31 mouse cellular contexts compared by ENCODE assay signal in the genomic region with DNA sequence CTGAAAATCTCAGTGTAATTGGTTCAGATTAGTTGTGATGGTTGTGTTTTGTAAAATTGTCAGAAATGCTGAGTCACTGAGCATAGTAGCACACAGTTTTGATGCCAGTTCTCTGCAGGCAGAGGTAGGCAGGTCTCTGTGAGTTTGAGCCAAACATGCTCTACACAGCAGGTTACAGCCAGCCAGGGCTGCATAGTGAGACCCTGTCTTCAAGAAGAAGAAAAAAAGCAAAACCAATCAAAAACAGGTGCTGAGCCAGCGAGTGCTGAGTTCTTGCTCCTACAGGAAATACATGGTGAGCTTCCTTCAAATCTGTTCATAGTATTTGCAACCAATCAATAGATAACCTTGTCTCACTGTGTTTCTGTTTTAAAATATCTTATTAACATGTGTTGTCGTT. TPM values are rescaled to one million over a fixed set of nuclear protein-coding genes. Genes with fewer than 3 reads are reported as not detected.
DNase-seq lines count a peak whose midpoint lies in the region; ATAC-seq and TF ChIP-seq lines count a peak whose summit lies in the region.
"Had no signal": no experiment of that assay in that cellular context is flagged by ENCODE, and none has a peak within 500 bp of the region (broad histone marks: within the 10 kb centered on the region; RNA-seq: fewer than 3 reads in every experiment).

No protein-coding gene starts in this region.

- 35% methylated on average over 2 of the region's 2 CpGs for WGBS in liver, adult 2 months
- 52% methylated on average over 2 of the region's 2 CpGs for WGBS in liver, embryonic 12.5 days (ENCODE audit: insufficient replicate concordance)
- 30% methylated on average over 2 of the region's 2 CpGs for WGBS in limb, embryonic 13.5 days
- 71% methylated on average over 2 of the region's 2 CpGs for WGBS in hindbrain, postnatal 0 days

- no peaks in the 10 kb centered on the region for H3K36me3 ChIP-seq in liver, adult 2 months (ENCODE audit: control insufficient read depth, insufficient read depth, low read length)
- no peaks in the 10 kb centered on the region for H3K36me3 ChIP-seq in liver, embryonic 12.5 days
- no peaks in the 10 kb centered on the region for H3K36me3 ChIP-seq in limb, embryonic 13.5 days
- no peaks in the 10 kb centered on the region for H3K36me3 ChIP-seq in hindbrain, postnatal 0 days (ENCODE audit: insufficient read depth, low read length)
- H3K36me3 ChIP-seq: embryonic facial prominence, embryonic 12.5 days; kidney, embryonic 15.5 days; limb, embryonic 15.5 days had no signal

- H3K79me2 ChIP-seq in liver, adult 2 months (ENCODE audit: control insufficient read depth, insufficient read depth, low read length), result no peaks in the 10 kb centered on the region; the same call in 1 of the 2 replicates

- H3K27me3 ChIP-seq in liver, adult 2 months (ENCODE audit: control insufficient read depth, insufficient read depth, low read length), result no peaks in the 10 kb centered on the region
- H3K27me3 ChIP-seq in liver, embryonic 12.5 days (replicated peaks), result no peaks in the 10 kb centered on the region
- H3K27me3 ChIP-seq in limb, embryonic 13.5 days, result no peaks in the 10 kb centered on the region
- H3K27me3 ChIP-seq in hindbrain, postnatal 0 days (ENCODE audit: insufficient read depth, low read length), result no peaks in the 10 kb centered on the region
- H3K27me3 ChIP-seq: embryonic facial prominence, embryonic 12.5 days; kidney, embryonic 15.5 days; limb, embryonic 15.5 days; neural tube, embryonic 12.5 days had no signal

- peak; percentile 23 for DNase-seq in embryo, embryonic 10 days (ENCODE audit: low spot score)
- DNase-seq in embryo, embryonic 9.5 days (ENCODE audit: extremely low spot score), result no peak
- DNase-seq in liver, adult 2 months (ENCODE audit: extremely low read depth, low read depth, low spot score), result peak; percentile 49
- DNase-seq in fibroblast of lung, adult 2 months (ENCODE audit: low read depth), result peak; percentile 31
- DNase-seq in hindbrain, postnatal 0 days (ENCODE audit: low spot score), result no peak
- DNase-seq in testis, postnatal 14 days (ENCODE audit: low spot score), result no peak
- DNase-seq: adrenal gland, postnatal 10 days; cerebellum, adult 18-20 months; cerebellum, postnatal 14 days; forebrain, postnatal 0 days; heart, postnatal 4 days; kidney, postnatal 4 days; layer of hippocampus, adult 9-11 months; lung, postnatal 4 days; midbrain, embryonic 14.5 days; right cerebral cortex, postnatal 14 days; thymus, postnatal 25 days had no signal

- H3K27ac ChIP-seq in liver, adult 2 months (replicated peaks; ENCODE audit: insufficient read depth, low read depth, low read length), result no peak overlapping the region
- H3K27ac ChIP-seq in liver, embryonic 12.5 days, result no peak overlapping the region
- H3K27ac ChIP-seq in limb, embryonic 13.5 days, result no peak overlapping the region
- no peak overlapping the region for H3K27ac ChIP-seq in hindbrain, postnatal 0 days
- H3K27ac ChIP-seq: embryonic facial prominence, embryonic 12.5 days; heart, embryonic 10.5 days; hindbrain, embryonic 14.5 days; kidney, embryonic 15.5 days; limb, embryonic 15.5 days; neural tube, embryonic 12.5 days had no signal

- ATAC-seq in liver, embryonic 12.5 days, result no peak
- peak; percentile 64; the same call in 1 of the 2 replicates for ATAC-seq in limb, embryonic 13.5 days (ENCODE audit: low FRiP score, low read depth)
- no peak for ATAC-seq in hindbrain, postnatal 0 days
- ATAC-seq: forebrain, postnatal 0 days; intestine, embryonic 16.5 days had no signal

- H3K4me2 ChIP-seq in liver, embryonic 12.5 days, result no peak overlapping the region
- H3K4me2 ChIP-seq in limb, embryonic 13.5 days (replicated peaks), result no peak overlapping the region
- H3K4me2 ChIP-seq in hindbrain, postnatal 0 days (ENCODE audit: low read depth, low read length), result no peak overlapping the region
- H3K4me2 ChIP-seq: embryonic facial prominence, embryonic 12.5 days; hindbrain, embryonic 14.5 days; kidney, embryonic 15.5 days; limb, embryonic 15.5 days; neural tube, embryonic 12.5 days had no signal

- no peaks in the 10 kb centered on the region for H3K9me3 ChIP-seq in liver, embryonic 12.5 days (replicated peaks)
- H3K9me3 ChIP-seq in limb, embryonic 13.5 days, result no peaks in the 10 kb centered on the region
- H3K9me3 ChIP-seq in hindbrain, postnatal 0 days (ENCODE audit: low read length), result no peaks in the 10 kb centered on the region
- H3K9me3 ChIP-seq: embryonic facial prominence, embryonic 12.5 days; heart, embryonic 10.5 days; kidney, embryonic 15.5 days; limb, embryonic 15.5 days; neural tube, embryonic 12.5 days had no signal

- H3K4me3 ChIP-seq in liver, adult 2 months (ENCODE audit: insufficient read depth, low read depth, low read length), result no peak overlapping the region
- H3K4me3 ChIP-seq in liver, embryonic 12.5 days, result no peak overlapping the region
- no peak overlapping the region for H3K4me3 ChIP-seq in limb, embryonic 13.5 days
- no peak overlapping the region for H3K4me3 ChIP-seq in hindbrain, postnatal 0 days (ENCODE audit: low read length)
- H3K4me3 ChIP-seq: embryonic facial prominence, embryonic 12.5 days; erythroblast, embryonic 14.5 days; heart, embryonic 10.5 days; kidney, embryonic 15.5 days; limb, embryonic 15.5 days; neural tube, embryonic 12.5 days had no signal

- TF ChIP-seq CTCF in liver, adult 2 months (IDR thresholded peaks at IDR 0.05; ENCODE audit: low read depth, low read length), result no peak
- TF ChIP-seq CTCF in hindbrain, postnatal 0 days (IDR thresholded peaks at IDR 0.05; ENCODE audit: low read depth), result no peak

- TF ChIP-seq POLR2A in liver, adult 2 months (IDR thresholded peaks at IDR 0.05; ENCODE audit: extremely low read depth, insufficient read depth, low read length), result no peak

- H3K9ac ChIP-seq in liver, adult 2 months (ENCODE audit: low read depth, low read length), result no peak overlapping the region
- H3K9ac ChIP-seq in liver, embryonic 12.5 days, result no peak overlapping the region
- no peak overlapping the region for H3K9ac ChIP-seq in limb, embryonic 13.5 days
- no peak overlapping the region for H3K9ac ChIP-seq in hindbrain, postnatal 0 days (replicated peaks; ENCODE audit: low read length)
- H3K9ac ChIP-seq: embryonic facial prominence, embryonic 12.5 days; forebrain, postnatal 0 days; hindbrain, embryonic 14.5 days; kidney, embryonic 15.5 days; limb, embryonic 15.5 days; neural tube, embryonic 12.5 days had no signal

- peaks cover 6% of the 10 kb centered on the region for H3K4me1 ChIP-seq in liver, adult 2 months (ENCODE audit: control insufficient read depth, insufficient read depth, low read length)
- peaks cover 18% of the 10 kb centered on the region for H3K4me1 ChIP-seq in liver, embryonic 12.5 days
- peaks cover 15% of the 10 kb centered on the region for H3K4me1 ChIP-seq in limb, embryonic 13.5 days
- H3K4me1 ChIP-seq in hindbrain, postnatal 0 days (ENCODE audit: insufficient read depth, low read length), result no peaks in the 10 kb centered on the region
- H3K4me1 ChIP-seq: kidney, embryonic 15.5 days; neural tube, embryonic 12.5 days had no signal

RNA-seq across cellular contexts. Expression of a gene that starts 34.6 kb away (rescaled TPM):
- 6.5 and 10.5 TPM in 2 replicates for total RNA-seq in liver, adult 2 months (2014; rRNA removed)
- 5.1 and 8.3 TPM in 2 replicates for polyA plus RNA-seq in liver, adult 2 months (2012; rRNA removed)
- 6.5 and 6.9 TPM in 2 replicates for polyA plus RNA-seq in liver, embryonic 12.5 days (2016; fragmentation: Nextera tagmentation; extraction: Ambion mirVana)
- 10.6 TPM in 2 replicates for polyA plus RNA-seq in limb, embryonic 13.5 days (2015; fragmentation: Nextera tagmentation; extraction: Ambion mirVana)
- total RNA-seq in hindbrain, postnatal 0 days (2014; rRNA removed), result 65.0 and 73.9 TPM in 2 replicates
- polyA plus RNA-seq in hindbrain, postnatal 0 days (2015; fragmentation: Nextera tagmentation; extraction: Ambion mirVana), result 11.7 and 13.3 TPM in 2 replicates

RNA-seq across cellular contexts. Expression of a gene that starts 46.2 kb away (rescaled TPM):
- total RNA-seq in liver, adult 2 months (2014; rRNA removed), result not detected in 2 replicates
- polyA plus RNA-seq in liver, adult 2 months (2012; rRNA removed), result not detected in 2 replicates
- polyA plus RNA-seq in liver, embryonic 12.5 days (2016; fragmentation: Nextera tagmentation; extraction: Ambion mirVana), result 0.19 TPM in 1 of 2 replicates, not detected in the other
- not detected in 2 replicates for polyA plus RNA-seq in limb, embryonic 13.5 days (2015; fragmentation: Nextera tagmentation; extraction: Ambion mirVana)
- total RNA-seq in hindbrain, postnatal 0 days (2014; rRNA removed), result 0.36 TPM in 1 of 2 replicates, not detected in the other
- polyA plus RNA-seq in hindbrain, postnatal 0 days (2015; fragmentation: Nextera tagmentation; extraction: Ambion mirVana), result 0.11 and 0.19 TPM in 2 replicates
- total RNA-seq: adrenal gland, postnatal 10 days; forebrain, postnatal 0 days; gastrocnemius, adult 18-20 months; megakaryocyte-erythroid progenitor cell, adult 5-6 weeks had no signal
- polyA plus RNA-seq: erythroblast, embryonic 14.5 days; forebrain, postnatal 0 days; gonadal fat pad, adult 2 months; intestine, embryonic 16.5 days; kidney, embryonic 15.5 days; limb, embryonic 15.5 days; midbrain, embryonic 14.5 days; stomach, embryonic 14.5 days had no signal

Comparison
In these comparisons a context has a peak if more than half of its experiments do, and no peak if none do; other contexts are left out.
1. DNase-seq: peak in embryo, embryonic 10 days (single experiment), liver, adult 2 months (single experiment) and fibroblast of lung, adult 2 months (single experiment); none in embryo, embryonic 9.5 days (single experiment), hindbrain, postnatal 0 days (single experiment) and testis, postnatal 14 days (single experiment).